Mouse (Mus musculus) embryonic facial prominence, embryonic 15.5 days (tissue): ENCODE data around the gene Msx3. TPM values are rescaled to one million over a fixed set of nuclear protein-coding genes. Genes with fewer than 3 reads are reported as not detected.

Experiments used
- ATAC-seq: fragments of 200-750 bp; cut with Nextera tagmentation; 2 replicates; pipeline ENCODE4 v1.8.0; 2017; ENCODE audit warnings: low read depth, moderate TSS enrichment; ENCODE audit not compliant: insufficient number of reproducible peaks, low FRiP score, low TSS enrichment
- H3K27ac ChIP-seq: fragments of 300-500 bp; sonication (generic); replicated peaks from 2 replicates; pipeline ENCODE4 v1.5.1; 2015; ENCODE audit warnings: mild to moderate bottlenecking, inconsistent platforms
- H3K27me3 ChIP-seq: fragments of 300-500 bp; sonication (generic); 2 replicates; pipeline ENCODE4 v1.6.1; 2015; ENCODE audit warnings: inconsistent platforms
- H3K36me3 ChIP-seq: fragments of 300-500 bp; sonication (generic); 2 replicates; pipeline ENCODE4 v1.6.1; 2015; ENCODE audit warnings: mild to moderate bottlenecking, inconsistent platforms
- H3K4me1 ChIP-seq: fragments of 300-500 bp; sonication (generic); 2 replicates; pipeline ENCODE4 v1.6.1; 2015; ENCODE audit warnings: inconsistent platforms
- H3K4me2 ChIP-seq: fragments of 300-500 bp; sonication (generic); replicated peaks from 2 replicates; pipeline ENCODE4 v1.6.1; 2015; ENCODE audit warnings: mild to moderate bottlenecking, inconsistent platforms
- H3K4me3 ChIP-seq: fragments of 300-500 bp; sonication (generic); replicated peaks from 2 replicates; pipeline ENCODE4 v1.5.1; 2015; ENCODE audit warnings: mild to moderate bottlenecking, inconsistent platforms
- H3K9ac ChIP-seq: fragments of 300-500 bp; sonication (generic); 2 replicates; pipeline ENCODE4 v1.6.1; 2015; ENCODE audit warnings: inconsistent platforms
- H3K9me3 ChIP-seq: fragments of 300-500 bp; sonication (generic); replicated peaks from 2 replicates; pipeline ENCODE4 v1.6.1; 2016; ENCODE audit warnings: inconsistent platforms
- WGBS: fragments of 180-500 bp; shearing (Covaris S2); methylation state at CpG from one replicate; pipeline ENCODE4 v1.1.7; 2015; 5-methylcytosine and 5-hydroxymethylcytosine counted together
- polyA plus RNA-seq: library from polyadenylated mRNA; unstranded; fragments of >200 nt; fragmentation: Nextera tagmentation; extraction: Ambion mirVana; gene quantifications from 2 replicates; pipeline ENCODE4 v1.2.1, GENCODE M21; 2015

The Msx3 gene
- polyA plus RNA-seq, 1 experiment from 2014 or later: not detected

DNA sequence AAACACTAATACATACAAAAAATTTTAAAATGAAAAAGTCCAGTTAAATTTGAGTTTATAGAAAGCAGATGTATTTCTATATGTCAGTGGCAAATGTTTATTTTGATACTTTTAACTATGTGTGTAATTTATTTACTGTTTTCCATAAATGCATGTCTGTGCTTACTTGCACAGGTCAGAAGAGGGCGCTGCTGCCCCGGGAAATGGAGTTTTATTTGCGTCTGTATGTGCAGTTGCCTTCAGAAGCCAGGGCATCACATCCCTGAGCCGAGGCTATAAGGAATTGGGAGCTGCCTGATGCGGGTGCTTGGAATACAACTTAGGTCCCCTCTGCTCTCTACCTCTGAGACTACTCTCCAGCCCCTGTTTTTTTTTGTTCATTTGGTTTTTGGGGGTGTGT lies 29.8 kb upstream of the Msx3 start:
- WGBS: 2% methylated on average over 5 of the region's 5 CpGs
- H3K27me3 ChIP-seq: peaks cover 45% of the 10 kb centered on the region
- no peak overlapping the region for H3K4me3 ChIP-seq

GRCm38 (mm10) chr7:140077698-140078097 lies 28.8 kb upstream of the Msx3 start:
- Histone ChIP-seq H3K4me2 (no peak overlapping the region), H3K4me1 (peaks cover 20% of the 10 kb centered on the region), H3K36me3 (no peaks in the 10 kb centered on the region), H3K27me3 (peaks cover 46% of the 10 kb centered on the region), H3K9me3 (no peaks in the 10 kb centered on the region), H3K9ac (no peak overlapping the region), H3K4me3 (no peak overlapping the region), H3K27ac (no peak overlapping the region)
- ATAC-seq: no peak
- WGBS: 56% methylated on average over 6 of the region's 6 CpGs

More for the DNA sequence above, 29.8 kb upstream of the Msx3 start:
- H3K9me3 ChIP-seq: no peaks in the 10 kb centered on the region
- H3K36me3 ChIP-seq: no peaks in the 10 kb centered on the region
- H3K9ac ChIP-seq: no peak overlapping the region
- ATAC-seq: no peak
- H3K27ac ChIP-seq: no peak overlapping the region
- H3K4me2 ChIP-seq: no peak overlapping the region
- peaks cover 20% of the 10 kb centered on the region for H3K4me1 ChIP-seq

- Histone ChIP-seq H3K9ac (no peak overlapping the region), H3K4me3 (peak overlapping the region; percentile 33), H3K4me2 (peak overlapping the region; percentile 45), H3K36me3 (no peaks in the 10 kb centered on the region), H3K27me3 (peaks cover 38% of the 10 kb centered on the region), H3K27ac (no peak overlapping the region), H3K9me3 (0 out of 2 replicates have a peak, but pooled peaks cover 4% of the 10 kb centered on the region), H3K4me1 (0 out of 2 replicates have a peak, but pooled peaks cover 5% of the 10 kb centered on the region)
- 35% methylated on average over 39 of the region's 39 CpGs for WGBS
- no peak for ATAC-seq
Measured at GRCm38 (mm10) chr7:140070042-140070711, 21.3 kb upstream of the Msx3 start.

DNA sequence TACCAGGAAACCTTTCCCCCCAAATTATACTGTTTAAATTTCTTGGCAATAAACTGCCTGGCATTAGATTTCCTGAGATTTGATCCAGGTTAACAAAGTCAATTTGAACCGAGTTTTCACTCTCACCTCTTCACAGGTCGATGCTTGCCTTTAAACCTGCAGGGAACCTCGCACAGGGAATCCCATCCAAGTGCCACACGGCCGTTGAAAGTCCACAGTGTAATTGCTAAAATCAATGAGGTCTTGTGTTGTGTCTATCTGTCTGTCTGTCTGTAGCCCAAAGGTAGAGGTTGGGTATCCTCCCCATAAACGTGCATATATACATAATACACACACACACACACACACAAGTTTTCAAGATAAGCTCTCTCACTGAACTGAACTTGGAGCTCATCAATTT lies 18.5 kb upstream of the Msx3 start:
- Histone ChIP-seq H3K4me2 (no peak overlapping the region), H3K9ac (no peak overlapping the region), H3K27ac (no peak overlapping the region), H3K27me3 (peaks cover 48% of the 10 kb centered on the region), H3K4me1 (0 out of 2 replicates have a peak, but pooled peaks cover 5% of the 10 kb centered on the region), H3K9me3 (0 out of 2 replicates have a peak, but pooled peaks cover 4% of the 10 kb centered on the region), H3K4me3 (no peak overlapping the region), H3K36me3 (no peaks in the 10 kb centered on the region)
- WGBS: 51% methylated on average over 6 of the region's 6 CpGs
- no peak for ATAC-seq

- Histone ChIP-seq H3K36me3 (no peaks in the 10 kb centered on the region), H3K27ac (no peak overlapping the region), H3K4me3 (no peak overlapping the region), H3K4me2 (no peak overlapping the region), H3K9me3 (0 out of 2 replicates have a peak, but pooled peaks cover 4% of the 10 kb centered on the region), H3K4me1 (peaks cover 19% of the 10 kb centered on the region), H3K9ac (no peak overlapping the region), H3K27me3 (peaks cover 69% of the 10 kb centered on the region)
- 19% methylated on average over 7 of the region's 7 CpGs for WGBS
- no peak for ATAC-seq
Measured at GRCm38 (mm10) chr7:140063092-140063491, 14.2 kb upstream of the Msx3 start.

DNA sequence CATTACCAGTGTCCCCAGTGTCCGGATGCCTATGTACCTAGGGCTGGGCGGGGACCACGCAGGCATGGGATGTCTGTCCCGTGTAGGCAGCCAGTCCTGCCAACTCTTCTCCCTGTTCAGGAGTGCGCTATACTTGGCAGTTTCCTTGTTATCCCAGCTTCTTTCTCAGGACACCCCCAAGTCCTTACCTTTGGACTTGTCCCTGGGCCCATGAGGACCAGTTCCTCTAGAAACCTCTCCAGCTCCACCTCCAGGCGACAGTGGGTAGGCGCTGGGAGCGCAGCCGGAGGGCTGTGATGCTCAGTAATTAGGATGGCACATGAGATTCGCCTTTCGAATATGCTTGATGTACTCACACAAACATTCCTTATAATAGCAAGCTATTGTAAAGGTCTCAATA lies 13.4 kb upstream of the Msx3 start:
- Histone ChIP-seq H3K4me2 (no peak overlapping the region), H3K4me3 (no peak overlapping the region), H3K9ac (no peak overlapping the region), H3K27me3 (peaks cover 77% of the 10 kb centered on the region), H3K4me1 (peaks cover 27% of the 10 kb centered on the region), H3K27ac (no peak overlapping the region), H3K9me3 (0 out of 2 replicates have a peak, but pooled peaks cover 4% of the 10 kb centered on the region), H3K36me3 (no peaks in the 10 kb centered on the region)
- 20% methylated on average over 11 of the region's 11 CpGs for WGBS
- ATAC-seq: 0 out of 2 replicates have a peak, but pooled peaks have one; percentile 12

GRCm38 (mm10) chr7:140061832-140062130 lies 12.9 kb upstream of the Msx3 start:
- 0 out of 2 replicates have a peak, but pooled peaks cover 3% of the 10 kb centered on the region for H3K9me3 ChIP-seq
- WGBS: 6% methylated on average over 6 of the region's 6 CpGs

GRCm38 (mm10) chr7:140060936-140061831 lies 12.3 kb upstream of the Msx3 start:
- no peak overlapping the region for H3K27ac ChIP-seq
- no peaks in the 10 kb centered on the region for H3K9me3 ChIP-seq
- peak overlapping the region; percentile 7; the same call in 1 of the 2 replicates for H3K9ac ChIP-seq
- peak overlapping the region; percentile 86 for H3K4me2 ChIP-seq
- peak overlapping the region; percentile 41 for H3K4me3 ChIP-seq
- WGBS: 1% methylated on average over 47 of the region's 47 CpGs
- no peak for ATAC-seq
- peaks cover 28% of the 10 kb centered on the region for H3K4me1 ChIP-seq
- no peaks in the 10 kb centered on the region for H3K36me3 ChIP-seq
- peaks cover 88% of the 10 kb centered on the region for H3K27me3 ChIP-seq

More at GRCm38 (mm10) chr7:140061832-140062130, 12.9 kb upstream of the Msx3 start:
- Histone ChIP-seq H3K4me3 (peak overlapping the region; percentile 41), H3K27me3 (peaks cover 82% of the 10 kb centered on the region), H3K36me3 (no peaks in the 10 kb centered on the region), H3K4me2 (peak overlapping the region; percentile 86), H3K9ac (no peak overlapping the region), H3K4me1 (peaks cover 28% of the 10 kb centered on the region), H3K27ac (no peak overlapping the region)
- no peak for ATAC-seq

DNA sequence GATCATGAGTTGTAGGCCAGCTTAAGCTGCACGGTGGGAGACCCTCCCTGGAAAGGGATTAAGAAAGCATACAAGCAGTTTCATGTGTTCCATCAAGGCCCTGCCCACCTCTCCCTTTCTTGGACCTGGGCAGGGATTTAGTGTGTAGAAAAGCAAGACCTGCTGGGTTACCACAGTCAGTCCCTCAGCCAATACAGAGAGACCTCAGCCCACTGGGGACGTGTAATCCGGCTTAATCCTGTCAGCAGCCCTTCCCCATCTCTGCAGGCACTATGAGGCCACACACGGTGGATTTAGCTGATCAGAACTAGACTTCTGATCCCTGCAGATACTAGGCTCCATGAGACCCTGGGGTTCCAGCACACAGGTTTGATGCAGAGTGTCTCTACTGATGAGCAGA lies 10.7 kb upstream of the Msx3 start:
- no peak for ATAC-seq
- no peak overlapping the region for H3K27ac ChIP-seq
- no peak overlapping the region for H3K4me2 ChIP-seq
- H3K4me3 ChIP-seq: no peak overlapping the region
- H3K4me1 ChIP-seq: peaks cover 28% of the 10 kb centered on the region
- H3K9me3 ChIP-seq: no peaks in the 10 kb centered on the region
- 36% methylated on average over 4 of the region's 4 CpGs for WGBS
- peaks cover 81% of the 10 kb centered on the region for H3K27me3 ChIP-seq
- H3K36me3 ChIP-seq: no peaks in the 10 kb centered on the region
- no peak overlapping the region for H3K9ac ChIP-seq

DNA sequence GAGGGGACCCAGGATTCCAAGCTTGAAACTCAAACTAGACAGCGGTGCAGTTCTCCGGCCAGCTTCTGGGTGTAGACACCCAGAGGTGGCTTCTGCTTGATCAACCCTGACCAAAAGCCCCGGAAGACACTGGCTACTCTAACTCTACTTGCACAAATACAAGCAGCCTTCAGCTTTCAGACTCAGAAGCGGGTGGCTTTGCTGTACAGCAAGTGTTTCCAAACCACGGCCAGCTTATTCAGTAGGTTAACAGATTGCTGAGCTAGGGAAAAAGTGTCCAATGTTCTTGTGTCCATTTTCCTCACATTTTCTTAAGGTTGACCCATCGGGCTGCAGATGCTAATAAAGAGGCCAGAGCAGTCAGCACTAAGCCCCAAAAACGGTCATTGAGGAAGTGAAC lies 9.6 kb upstream of the Msx3 start:
- WGBS: 23% methylated on average over 7 of the region's 7 CpGs

More for the DNA sequence above, 9.6 kb upstream of the Msx3 start:
- Histone ChIP-seq H3K36me3 (no peaks in the 10 kb centered on the region), H3K9ac (no peak overlapping the region), H3K27ac (no peak overlapping the region), H3K4me2 (peak overlapping the region; percentile 83), H3K9me3 (no peaks in the 10 kb centered on the region), H3K4me1 (peaks cover 28% of the 10 kb centered on the region), H3K4me3 (peak overlapping the region; percentile 46), H3K27me3 (peaks cover 81% of the 10 kb centered on the region)
- no peak for ATAC-seq
